Mouse (Mus musculus): ENCODE results near the gene Grik3. TPM values are rescaled to one million over a fixed set of nuclear protein-coding genes. Genes with fewer than 3 reads are reported as not detected.

Grik3 gene
- polyA plus RNA-seq, 1 experiment, result not detected

DNA sequence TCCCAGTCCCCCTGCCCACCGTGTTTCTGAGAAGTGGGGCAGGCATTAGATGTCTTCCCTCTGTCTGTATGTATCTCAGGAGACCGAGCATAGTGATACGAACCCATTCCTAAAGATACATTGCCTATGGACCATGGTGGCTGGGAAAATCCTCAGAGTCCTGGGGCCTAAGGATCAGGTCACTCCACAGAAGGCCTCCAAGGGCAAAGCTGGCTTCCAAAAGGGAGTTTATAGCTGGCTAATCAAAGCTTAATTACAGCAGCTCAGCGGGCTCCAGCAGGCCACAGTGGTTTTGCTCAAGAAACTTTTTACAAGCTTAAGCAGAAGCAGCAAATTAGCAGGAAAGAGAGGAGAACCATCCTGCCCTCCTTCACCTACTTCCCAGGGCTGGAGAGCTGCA, 237.1 kb downstream of the Grik3 start:
- TF ChIP-seq TAL1 (IDR thresholded peaks at IDR 0.05; ENCODE audit: low read length) (no peak), GATA1 (IDR thresholded peaks at IDR 0.05; ENCODE audit: low read length) (no peak)
- H3K4me1 ChIP-seq (ENCODE audit: control insufficient read depth), result no peaks in the 10 kb centered on the region
- no peaks in the 10 kb centered on the region for H3K36me3 ChIP-seq (ENCODE audit: control insufficient read depth)
- no peaks in the 10 kb centered on the region for H3K9me3 ChIP-seq (ENCODE audit: control insufficient read depth, low read length)
- peaks cover 28% of the 10 kb centered on the region for H3K27me3 ChIP-seq (ENCODE audit: control insufficient read depth)
- H3K4me3 ChIP-seq (replicated peaks), result no peak overlapping the region

GRCm38 (mm10) chr4:125728091-125728863, 237.8 kb downstream of the Grik3 start:
- Histone ChIP-seq H3K9me3 (ENCODE audit: control insufficient read depth, low read length) (no peaks in the 10 kb centered on the region), H3K27me3 (ENCODE audit: control insufficient read depth) (peaks cover 28% of the 10 kb centered on the region), H3K4me1 (ENCODE audit: control insufficient read depth) (no peaks in the 10 kb centered on the region), H3K4me3 (replicated peaks) (no peak overlapping the region), H3K36me3 (ENCODE audit: control insufficient read depth) (no peaks in the 10 kb centered on the region)
- no peak for TF ChIP-seq TAL1 (IDR thresholded peaks at IDR 0.05; ENCODE audit: low read length)
- no peak for TF ChIP-seq GATA1 (IDR thresholded peaks at IDR 0.05; ENCODE audit: low read length)

DNA sequence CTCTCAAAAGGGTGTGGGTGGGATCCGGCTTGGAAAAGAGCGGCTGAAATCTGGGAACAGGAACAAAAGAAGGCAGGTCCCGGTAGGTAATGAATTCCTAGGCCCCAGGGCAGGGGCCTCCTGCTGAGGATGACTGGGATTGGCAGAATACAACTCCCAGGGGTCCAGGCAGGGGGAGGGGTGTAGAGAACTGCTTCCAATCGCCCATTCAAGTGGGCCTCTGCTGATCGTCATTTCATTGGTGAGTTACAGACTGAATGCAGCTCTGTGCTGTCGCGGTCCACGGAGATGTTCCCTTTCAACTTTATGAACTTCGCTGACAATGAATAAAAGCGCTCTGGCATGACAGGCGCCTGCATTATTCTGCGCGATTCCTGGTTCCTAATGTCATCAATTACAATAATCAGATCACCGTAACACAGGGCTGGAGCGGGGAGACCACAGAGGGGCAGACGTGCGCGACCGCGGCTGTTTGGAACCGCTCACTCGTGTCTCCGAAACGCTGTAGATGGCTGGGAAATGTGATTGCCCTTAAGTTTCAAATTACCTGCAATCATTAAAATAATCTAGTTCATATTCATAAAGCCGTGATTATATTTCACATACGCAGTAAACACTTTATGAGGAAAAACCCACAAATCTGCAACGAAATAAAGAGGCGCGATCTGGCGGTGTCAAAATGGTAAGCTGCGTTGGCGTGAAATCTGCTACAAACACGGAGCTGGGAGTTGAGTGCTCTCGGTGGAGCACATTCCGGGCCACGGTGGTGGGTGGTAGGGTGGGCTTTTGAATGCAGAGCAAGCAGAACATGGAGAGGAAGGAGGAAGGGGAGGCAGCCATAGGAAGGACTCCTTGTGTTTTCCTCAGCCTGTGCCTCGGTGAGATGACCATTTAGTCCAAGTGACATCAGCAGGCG, 239.1 kb downstream of the Grik3 start:
- no peaks in the 10 kb centered on the region for H3K4me1 ChIP-seq (ENCODE audit: control insufficient read depth)
- H3K27me3 ChIP-seq (ENCODE audit: control insufficient read depth), result peaks cover 28% of the 10 kb centered on the region
- no peaks in the 10 kb centered on the region for H3K9me3 ChIP-seq (ENCODE audit: control insufficient read depth, low read length)
- no peaks in the 10 kb centered on the region for H3K36me3 ChIP-seq (ENCODE audit: control insufficient read depth)
- H3K4me3 ChIP-seq (replicated peaks), result no peak overlapping the region
- no peak for TF ChIP-seq GATA1 (IDR thresholded peaks at IDR 0.05; ENCODE audit: low read length)
- TF ChIP-seq TAL1 (IDR thresholded peaks at IDR 0.05; ENCODE audit: low read length), result no peak

DNA sequence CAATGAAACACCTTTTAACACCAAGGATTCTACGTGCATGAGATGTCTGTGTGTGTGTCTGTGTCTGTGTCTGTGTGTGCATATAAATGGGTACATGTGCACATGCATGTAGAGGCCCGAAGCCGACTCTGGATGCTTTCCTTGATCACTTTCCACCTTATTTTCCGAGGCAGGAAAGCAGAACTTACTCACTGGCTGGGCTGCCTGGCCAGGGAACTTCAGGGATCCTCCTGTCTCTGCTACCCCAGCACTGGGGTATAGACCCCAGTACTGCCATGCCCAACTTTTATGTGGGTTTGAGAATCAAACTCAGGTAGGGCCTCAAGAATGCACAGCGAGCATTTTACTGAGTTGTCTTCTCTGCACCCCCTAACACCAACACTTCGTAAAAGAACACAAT, 240.3 kb downstream of the Grik3 start:
- no peak overlapping the region for H3K4me3 ChIP-seq (replicated peaks)
- peaks cover 28% of the 10 kb centered on the region for H3K27me3 ChIP-seq (ENCODE audit: control insufficient read depth)
- H3K36me3 ChIP-seq (ENCODE audit: control insufficient read depth), result no peaks in the 10 kb centered on the region
- no peaks in the 10 kb centered on the region for H3K4me1 ChIP-seq (ENCODE audit: control insufficient read depth)
- TF ChIP-seq TAL1 (IDR thresholded peaks at IDR 0.05; ENCODE audit: low read length) (no peak), GATA1 (IDR thresholded peaks at IDR 0.05; ENCODE audit: low read length) (no peak)
- H3K9me3 ChIP-seq (ENCODE audit: control insufficient read depth, low read length), result no peaks in the 10 kb centered on the region

DNA sequence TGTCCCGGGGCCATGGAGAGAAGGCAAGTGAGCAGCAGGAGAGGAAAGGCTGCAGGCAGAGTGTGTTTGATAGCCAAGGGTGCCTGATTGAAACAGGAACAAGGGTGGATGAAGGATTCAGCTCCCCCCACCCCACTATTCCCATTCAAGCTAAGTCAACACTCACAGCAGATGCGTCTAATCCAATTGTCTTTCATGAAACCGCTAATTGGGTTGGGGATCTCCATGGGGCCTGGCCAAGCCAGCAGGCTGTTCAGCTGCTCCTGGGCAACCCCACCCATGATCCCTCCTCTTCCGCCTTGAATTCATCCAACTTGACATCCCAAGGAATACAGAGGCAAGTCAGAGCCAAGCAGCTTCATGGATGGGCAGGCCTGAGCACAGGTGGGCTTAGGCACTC, 246.3 kb downstream of the Grik3 start:
- H3K4me3 ChIP-seq (replicated peaks), result no peak overlapping the region
- H3K4me1 ChIP-seq (ENCODE audit: control insufficient read depth), result no peaks in the 10 kb centered on the region
- no peaks in the 10 kb centered on the region for H3K9me3 ChIP-seq (ENCODE audit: control insufficient read depth, low read length)
- TF ChIP-seq TAL1 (IDR thresholded peaks at IDR 0.05; ENCODE audit: low read length) (no peak), GATA1 (IDR thresholded peaks at IDR 0.05; ENCODE audit: low read length) (no peak)
- no peaks in the 10 kb centered on the region for H3K36me3 ChIP-seq (ENCODE audit: control insufficient read depth)
- no peaks in the 10 kb centered on the region for H3K27me3 ChIP-seq (ENCODE audit: control insufficient read depth)

GRCm38 (mm10) chr4:125738825-125739224, 248.3 kb downstream of the Grik3 start:
- H3K36me3 ChIP-seq (ENCODE audit: control insufficient read depth), result no peaks in the 10 kb centered on the region
- no peaks in the 10 kb centered on the region for H3K4me1 ChIP-seq (ENCODE audit: control insufficient read depth)
- TF ChIP-seq TAL1 (IDR thresholded peaks at IDR 0.05; ENCODE audit: low read length) (no peak), GATA1 (IDR thresholded peaks at IDR 0.05; ENCODE audit: low read length) (no peak)
- H3K9me3 ChIP-seq (ENCODE audit: control insufficient read depth, low read length), result no peaks in the 10 kb centered on the region
- H3K27me3 ChIP-seq (ENCODE audit: control insufficient read depth), result no peaks in the 10 kb centered on the region
- H3K4me3 ChIP-seq (replicated peaks), result no peak overlapping the region

- H3K4me1 ChIP-seq (ENCODE audit: control insufficient read depth), result no peaks in the 10 kb centered on the region
- H3K4me3 ChIP-seq (replicated peaks), result no peak overlapping the region
- H3K9me3 ChIP-seq (ENCODE audit: control insufficient read depth, low read length), result no peaks in the 10 kb centered on the region
- TF ChIP-seq TAL1 (IDR thresholded peaks at IDR 0.05; ENCODE audit: low read length), result no peak
- no peak for TF ChIP-seq GATA1 (IDR thresholded peaks at IDR 0.05; ENCODE audit: low read length)
- no peaks in the 10 kb centered on the region for H3K36me3 ChIP-seq (ENCODE audit: control insufficient read depth)
- H3K27me3 ChIP-seq (ENCODE audit: control insufficient read depth), result no peaks in the 10 kb centered on the region
Measured at GRCm38 (mm10) chr4:125742162-125742571, 251.7 kb downstream of the Grik3 start.

DNA sequence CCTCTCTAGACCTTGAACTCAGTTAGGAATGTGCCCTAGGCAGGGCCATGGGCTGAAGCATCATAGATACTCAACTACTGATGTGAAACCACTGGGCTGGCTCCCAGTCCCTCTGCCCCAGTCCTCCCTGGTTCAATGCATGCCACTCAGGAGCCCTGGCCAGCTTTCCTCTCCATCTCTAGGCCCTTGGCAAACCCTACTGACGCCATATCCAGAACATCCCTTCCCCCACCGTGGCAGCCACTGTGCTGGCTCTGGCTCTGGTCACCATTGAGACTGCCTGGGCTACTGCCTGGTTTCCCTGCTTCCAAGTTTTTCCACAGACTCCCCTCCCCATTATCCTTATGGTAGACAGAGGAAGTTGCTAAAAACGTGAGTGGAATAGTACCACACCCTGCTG, 255.4 kb downstream of the Grik3 start:
- Histone ChIP-seq H3K4me1 (ENCODE audit: control insufficient read depth) (no peaks in the 10 kb centered on the region), H3K9me3 (ENCODE audit: control insufficient read depth, low read length) (no peaks in the 10 kb centered on the region), H3K27me3 (ENCODE audit: control insufficient read depth) (no peaks in the 10 kb centered on the region), H3K4me3 (replicated peaks) (no peak overlapping the region), H3K36me3 (ENCODE audit: control insufficient read depth) (no peaks in the 10 kb centered on the region)
- TF ChIP-seq GATA1 (IDR thresholded peaks at IDR 0.05; ENCODE audit: low read length), result no peak
- TF ChIP-seq TAL1 (IDR thresholded peaks at IDR 0.05; ENCODE audit: low read length), result no peak

DNA sequence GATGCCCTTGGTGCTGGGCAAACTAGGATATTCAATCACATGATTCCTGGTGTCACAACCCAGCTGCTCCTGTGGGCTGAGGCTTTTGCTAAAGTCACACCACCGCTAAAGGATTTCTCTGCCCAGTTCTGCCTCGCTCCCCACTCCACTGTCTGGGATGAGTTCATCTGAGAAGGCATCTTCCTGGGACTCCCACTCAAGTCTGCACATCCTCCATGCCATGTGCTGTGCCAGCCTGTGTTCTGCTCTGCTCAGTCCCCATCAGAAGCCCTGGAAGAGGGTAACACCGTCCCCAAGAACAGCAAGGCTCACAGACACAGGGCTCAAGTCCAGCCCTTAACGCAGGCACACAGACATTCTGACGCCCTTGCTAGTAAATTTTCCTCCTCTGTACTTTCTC, 265.9 kb downstream of the Grik3 start:
- Histone ChIP-seq H3K36me3 (ENCODE audit: control insufficient read depth) (no peaks in the 10 kb centered on the region), H3K9me3 (ENCODE audit: control insufficient read depth, low read length) (peaks cover 10% of the 10 kb centered on the region; the same call in 1 of the 2 replicates), H3K27me3 (ENCODE audit: control insufficient read depth) (no peaks in the 10 kb centered on the region), H3K4me1 (ENCODE audit: control insufficient read depth) (no peaks in the 10 kb centered on the region), H3K4me3 (replicated peaks) (no peak overlapping the region)
- TF ChIP-seq TAL1 (IDR thresholded peaks at IDR 0.05; ENCODE audit: low read length) (no peak), GATA1 (IDR thresholded peaks at IDR 0.05; ENCODE audit: low read length) (no peak)
